Mouse (Mus musculus) neural tube, embryonic 12.5 days (tissue): ENCODE measurements at regions not wholly inside any gene's neighbourhood (a gene's known extent, or its start where the extent isn't known, plus 50 kb on each side); places are given as distances from the start of the nearest gene placed in this dataset.

Experiments used
- ATAC-seq: fragments of 200-750 bp; cut with Nextera tagmentation; 2 replicates; pipeline ENCODE4 v1.8.0; 2017; ENCODE audit warnings: low read depth, mild to moderate bottlenecking, moderate TSS enrichment, moderate library complexity; ENCODE audit not compliant: low FRiP score
- H3K27ac ChIP-seq: fragments of 300-500 bp; sonication (generic); 2 replicates; pipeline ENCODE4 v1.5.1; 2016
- H3K27me3 ChIP-seq: fragments of 300-500 bp; sonication (generic); replicated peaks from 2 replicates; pipeline ENCODE4 v1.6.1; 2016; ENCODE audit warnings: mild to moderate bottlenecking
- H3K36me3 ChIP-seq: fragments of 300-500 bp; sonication (generic); 2 replicates; pipeline ENCODE4 v1.6.1; 2016; ENCODE audit warnings: mild to moderate bottlenecking
- H3K4me1 ChIP-seq: fragments of 300-500 bp; sonication (generic); 2 replicates; pipeline ENCODE4 v1.6.1; 2016
- H3K4me2 ChIP-seq: fragments of 300-500 bp; sonication (generic); replicated peaks from 2 replicates; pipeline ENCODE4 v1.6.1; 2016; ENCODE audit warnings: mild to moderate bottlenecking
- H3K4me3 ChIP-seq: fragments of 300-500 bp; sonication (generic); 2 replicates; pipeline ENCODE4 v1.5.1; 2016
- H3K9ac ChIP-seq: fragments of 300-500 bp; sonication (generic); 2 replicates; pipeline ENCODE4 v1.6.1; 2016; ENCODE audit warnings: mild to moderate bottlenecking
- H3K9me3 ChIP-seq: fragments of 300-500 bp; sonication (generic); 2 replicates; pipeline ENCODE4 v1.6.1; 2016; ENCODE audit warnings: mild to moderate bottlenecking
- WGBS: fragments of 180-500 bp; shearing (Covaris S2); methylation state at CpG from one replicate; pipeline ENCODE4 v1.1.7; 2016; 5-methylcytosine and 5-hydroxymethylcytosine counted together

- no peak overlapping the region for H3K27ac ChIP-seq
- H3K4me3 ChIP-seq, result no peak overlapping the region
- no peaks in the 10 kb centered on the region for H3K36me3 ChIP-seq
- 67% methylated on average over 2 of the region's 2 CpGs for WGBS
- H3K9ac ChIP-seq, result no peak overlapping the region
- H3K27me3 ChIP-seq, result no peaks in the 10 kb centered on the region
- no peak for ATAC-seq
- H3K9me3 ChIP-seq, result no peaks in the 10 kb centered on the region
- no peak overlapping the region for H3K4me2 ChIP-seq
- H3K4me1 ChIP-seq, result no peaks in the 10 kb centered on the region
Observed at GRCm38 (mm10) chrX:7474831-7475230, 98.6 kb upstream of the Foxp3 start.

- Histone ChIP-seq H3K4me3 (no peak overlapping the region), H3K9me3 (no peaks in the 10 kb centered on the region), H3K27ac (no peak overlapping the region), H3K36me3 (no peaks in the 10 kb centered on the region), H3K27me3 (no peaks in the 10 kb centered on the region), H3K4me2 (no peak overlapping the region), H3K9ac (no peak overlapping the region), H3K4me1 (no peaks in the 10 kb centered on the region)
- WGBS, result 39% methylated on average over 2 of the region's 2 CpGs
- ATAC-seq, result no peak
Observed at GRCm38 (mm10) chrX:7473814-7474213, 98.2 kb upstream of the Usp27x start.

- Histone ChIP-seq H3K27me3 (no peaks in the 10 kb centered on the region), H3K27ac (no peak overlapping the region), H3K9me3 (no peaks in the 10 kb centered on the region), H3K4me2 (no peak overlapping the region), H3K4me3 (no peak overlapping the region), H3K9ac (no peak overlapping the region), H3K36me3 (no peaks in the 10 kb centered on the region), H3K4me1 (no peaks in the 10 kb centered on the region)
- ATAC-seq, result no peak
- 83% methylated on average over 1 of the region's 1 CpGs for WGBS
Observed at GRCm38 (mm10) chrX:7469801-7470200, 94.2 kb upstream of the Usp27x start.

- Histone ChIP-seq H3K36me3 (no peaks in the 10 kb centered on the region), H3K4me2 (no peak overlapping the region), H3K9me3 (no peaks in the 10 kb centered on the region), H3K4me3 (no peak overlapping the region), H3K27ac (no peak overlapping the region), H3K4me1 (no peaks in the 10 kb centered on the region), H3K27me3 (no peaks in the 10 kb centered on the region), H3K9ac (no peak overlapping the region)
- WGBS, result 50% methylated on average over 1 of the region's 1 CpGs
- ATAC-seq, result no peak
Observed at GRCm38 (mm10) chrX:7467985-7468384, 92.4 kb upstream of the Usp27x start.

- H3K9ac ChIP-seq, result no peak overlapping the region
- WGBS, result 81% methylated on average over 4 of the region's 4 CpGs
- no peak for ATAC-seq
Observed at GRCm38 (mm10) chrX:7456851-7457250, 81.2 kb upstream of the Usp27x start.

GRCm38 (mm10) chrX:7445035-7445434 is 69.4 kb upstream of the Usp27x start:
- Histone ChIP-seq H3K36me3 (no peaks in the 10 kb centered on the region), H3K27ac (no peak overlapping the region), H3K4me1 (no peaks in the 10 kb centered on the region), H3K9me3 (no peaks in the 10 kb centered on the region), H3K4me3 (no peak overlapping the region), H3K27me3 (no peaks in the 10 kb centered on the region), H3K9ac (no peak overlapping the region), H3K4me2 (no peak overlapping the region)
- 31% methylated on average over 3 of the region's 3 CpGs for WGBS
- ATAC-seq, result no peak

More at GRCm38 (mm10) chrX:7456851-7457250, 81.2 kb upstream of the Usp27x start:
- H3K4me1 ChIP-seq, result no peaks in the 10 kb centered on the region
- H3K9me3 ChIP-seq, result no peaks in the 10 kb centered on the region
- H3K4me2 ChIP-seq, result no peak overlapping the region
- no peaks in the 10 kb centered on the region for H3K36me3 ChIP-seq
- H3K4me3 ChIP-seq, result no peak overlapping the region
- no peak overlapping the region for H3K27ac ChIP-seq
- no peaks in the 10 kb centered on the region for H3K27me3 ChIP-seq

GRCm38 (mm10) chrX:7444583-7444982 is 69.0 kb upstream of the Usp27x start:
- H3K9me3 ChIP-seq, result no peaks in the 10 kb centered on the region
- H3K27me3 ChIP-seq, result no peaks in the 10 kb centered on the region
- H3K9ac ChIP-seq, result no peak overlapping the region
- no peak overlapping the region for H3K4me3 ChIP-seq
- WGBS, result 34% methylated on average over 6 of the region's 6 CpGs
- no peaks in the 10 kb centered on the region for H3K4me1 ChIP-seq
- no peak overlapping the region for H3K4me2 ChIP-seq
- no peak for ATAC-seq
- H3K36me3 ChIP-seq, result no peaks in the 10 kb centered on the region
- no peak overlapping the region for H3K27ac ChIP-seq

GRCm38 (mm10) chrX:7443996-7444421 is 68.4 kb upstream of the Usp27x start:
- Histone ChIP-seq H3K36me3 (no peaks in the 10 kb centered on the region), H3K4me2 (no peak overlapping the region), H3K4me1 (no peaks in the 10 kb centered on the region), H3K4me3 (no peak overlapping the region), H3K9ac (no peak overlapping the region), H3K9me3 (no peaks in the 10 kb centered on the region), H3K27ac (no peak overlapping the region), H3K27me3 (no peaks in the 10 kb centered on the region)
- ATAC-seq, result no peak
- WGBS, result 33% methylated on average over 6 of the region's 6 CpGs

GRCm38 (mm10) chrX:7435375-7436042 is 59.9 kb upstream of the Usp27x start:
- 88% methylated on average over 2 of the region's 2 CpGs for WGBS
- H3K9me3 ChIP-seq, result no peaks in the 10 kb centered on the region
- no peaks in the 10 kb centered on the region for H3K36me3 ChIP-seq
- no peak for ATAC-seq
- no peak overlapping the region for H3K27ac ChIP-seq
- H3K4me1 ChIP-seq, result no peaks in the 10 kb centered on the region
- no peak overlapping the region for H3K9ac ChIP-seq
- H3K27me3 ChIP-seq, result no peaks in the 10 kb centered on the region
- H3K4me3 ChIP-seq, result no peak overlapping the region
- no peak overlapping the region for H3K4me2 ChIP-seq

- Histone ChIP-seq H3K4me3 (no peak overlapping the region), H3K4me2 (no peak overlapping the region), H3K4me1 (no peaks in the 10 kb centered on the region), H3K9ac (no peak overlapping the region), H3K27ac (no peak overlapping the region), H3K9me3 (no peaks in the 10 kb centered on the region), H3K36me3 (no peaks in the 10 kb centered on the region), H3K27me3 (no peaks in the 10 kb centered on the region)
- 56% methylated on average over 2 of the region's 2 CpGs for WGBS
- ATAC-seq, result no peak
Observed at GRCm38 (mm10) chrX:7434268-7434667, 58.6 kb upstream of the Usp27x start.

- H3K4me1 ChIP-seq, result no peaks in the 10 kb centered on the region
- WGBS, result 86% methylated on average over 1 of the region's 1 CpGs
- ATAC-seq, result no peak
- H3K36me3 ChIP-seq, result no peaks in the 10 kb centered on the region
- H3K9me3 ChIP-seq, result no peaks in the 10 kb centered on the region
- no peak overlapping the region for H3K27ac ChIP-seq
- no peak overlapping the region for H3K4me2 ChIP-seq
- no peak overlapping the region for H3K9ac ChIP-seq
- H3K27me3 ChIP-seq, result no peaks in the 10 kb centered on the region
- H3K4me3 ChIP-seq, result no peak overlapping the region
Observed at GRCm38 (mm10) chrX:7430456-7430855, 54.8 kb upstream of the Usp27x start.

- no peak overlapping the region for H3K4me2 ChIP-seq
- H3K27ac ChIP-seq, result no peak overlapping the region
- H3K27me3 ChIP-seq, result no peaks in the 10 kb centered on the region
- ATAC-seq, result no peak
- no peak overlapping the region for H3K9ac ChIP-seq
- H3K4me3 ChIP-seq, result no peak overlapping the region
- H3K36me3 ChIP-seq, result no peaks in the 10 kb centered on the region
- H3K9me3 ChIP-seq, result no peaks in the 10 kb centered on the region
- H3K4me1 ChIP-seq, result no peaks in the 10 kb centered on the region
- WGBS, result 17% methylated on average over 5 of the region's 5 CpGs
Observed at GRCm38 (mm10) chrX:7429524-7429865, 53.9 kb upstream of the Usp27x start.
